Mouse (Mus musculus): ENCODE results near the gene Cfap74.

GRCm38 (mm10) chr4:155387166-155387565 is 21.8 kb upstream of the Cfap74 start:
- TF ChIP-seq CTCF (IDR thresholded peaks at IDR 0.05), result no peak
- no peak for TF ChIP-seq POLR2A (IDR thresholded peaks at IDR 0.05; ENCODE audit: insufficient read depth, low read depth, low read length)
- no peak for TF ChIP-seq EP300 (IDR thresholded peaks at IDR 0.05; ENCODE audit: insufficient read depth, low read depth, low read length)
